Mouse (Mus musculus): ENCODE measurements around the gene Yif1b. TPM values are rescaled to one million over a fixed set of nuclear protein-coding genes. Genes with fewer than 3 reads are reported as not detected.
A peak's percentile ranks its signal among the peaks of the same experiment; 100 is the strongest.
"Not testable (repeated sequence)": the region's sequence is repeated elsewhere in the genome, so short reads cannot be mapped to it uniquely, and the experiment has no call there.

Gene Yif1b
- 174 and 194 TPM in 2 replicates for total RNA-seq (2014; rRNA removed; ENCODE audit: low replicate concordance)
- polyA plus RNA-seq (2015; fragmentation: Nextera tagmentation; extraction: Ambion mirVana), result 121 and 125 TPM in 2 replicates

DNA sequence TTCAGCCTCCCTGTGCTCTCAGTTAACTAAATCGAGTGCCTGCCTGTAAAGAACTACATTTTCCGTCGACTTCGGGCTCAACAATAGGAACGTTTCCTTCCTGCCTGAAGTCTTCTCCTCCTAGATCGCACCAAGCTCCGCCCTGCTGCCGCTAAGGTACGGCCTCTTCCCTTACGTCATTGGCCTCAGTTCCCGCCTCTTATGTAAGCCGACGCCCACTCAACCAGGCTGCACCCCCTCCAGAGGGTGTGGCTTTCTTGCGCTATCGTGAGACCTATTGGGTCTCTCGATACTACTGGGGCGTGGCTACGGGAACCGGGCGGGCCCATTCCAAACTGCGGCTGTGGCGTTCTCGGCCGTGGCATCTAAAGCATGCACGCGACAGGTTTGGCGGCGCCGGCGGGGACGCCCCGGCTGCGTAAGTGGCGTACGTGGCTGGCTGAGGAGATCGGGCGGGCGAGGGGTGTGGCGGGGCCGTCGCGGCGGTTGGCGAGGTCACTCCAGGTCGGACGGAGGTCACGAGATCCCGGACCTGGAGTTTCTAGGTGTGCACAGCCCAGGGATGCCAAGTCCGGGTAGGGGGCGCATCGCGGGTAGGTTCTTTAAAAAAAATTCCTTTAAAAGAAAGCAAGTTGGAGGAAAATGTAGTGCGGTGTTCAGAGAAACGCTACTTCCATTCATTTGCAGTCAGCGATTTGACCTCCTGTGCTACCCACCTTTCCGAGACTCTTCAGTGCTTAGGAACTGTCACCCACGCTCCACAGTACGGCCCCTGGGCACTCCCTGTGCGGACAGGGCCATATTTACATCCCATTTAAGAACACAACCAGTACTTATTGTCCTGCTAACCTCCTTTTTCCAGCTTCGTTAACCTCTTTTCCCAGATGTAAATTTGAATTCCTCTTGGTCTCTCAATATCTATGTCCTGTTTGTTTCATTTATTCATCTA, at the start of gene Yif1b:
Gene Yif1b, plus strand, starts transcription at position 311 of the 949 bp plus-strand sequence.
- H3K9ac ChIP-seq (replicated peaks; ENCODE audit: low read depth, low read length), result peak within 1 kb of the TSS; percentile 50
- peak within 1 kb of the TSS; percentile 54 for H3K4me3 ChIP-seq (ENCODE audit: low read depth, low read length)
- H3K4me2 ChIP-seq (ENCODE audit: low read depth, low read length), result peak within 1 kb of the TSS; percentile 72
- H3K9me3 ChIP-seq (replicated peaks; ENCODE audit: control insufficient read depth, low read length), result no peaks in the 10 kb centered on the region
- no peaks in the 10 kb centered on the region for H3K36me3 ChIP-seq (replicated peaks; ENCODE audit: control insufficient read depth, insufficient read depth, low read length)
- peak within 1 kb of the TSS; percentile 91 for H3K27ac ChIP-seq (ENCODE audit: low read depth)
- peaks cover 11% of the 10 kb centered on the region for H3K4me1 ChIP-seq (ENCODE audit: control insufficient read depth, insufficient read depth)
- TF ChIP-seq CTCF (IDR thresholded peaks at IDR 0.05; ENCODE audit: low read depth) (0 out of 2 replicates have a peak, but pooled peaks have one; percentile 18), EP300 (IDR thresholded peaks at IDR 0.05; ENCODE audit: low read depth) (peak; percentile 98)
- no peaks in the 10 kb centered on the region for H3K27me3 ChIP-seq (ENCODE audit: control insufficient read depth, insufficient read depth, low read length)
- under 1% methylated on average over 60 of the region's 60 CpGs for WGBS
- ATAC-seq (ENCODE audit: insufficient read depth, low read depth), result peak; percentile 95
- DNase-seq (ENCODE audit: low spot score), result peak; percentile 99

DNA sequence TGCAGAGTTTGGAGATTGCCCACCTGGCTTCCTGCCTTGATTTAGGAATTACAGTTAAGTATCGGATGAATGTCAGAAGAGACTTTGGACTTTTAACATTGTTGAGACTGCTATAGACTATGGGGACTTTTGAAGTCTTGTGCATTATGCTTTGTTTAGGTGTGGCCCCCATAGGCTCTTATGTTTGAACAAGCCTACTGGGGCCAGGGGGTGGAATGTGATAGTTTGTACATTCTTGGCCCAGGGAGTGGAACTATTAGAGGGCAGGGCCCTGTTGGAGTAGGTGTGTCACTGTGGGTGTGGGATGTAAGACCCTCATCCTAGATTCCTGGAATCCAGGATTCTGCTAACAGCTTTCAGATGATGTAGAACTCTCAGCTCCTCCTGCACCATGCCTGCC, 43.9 kb upstream of the Yif1b start:
- H3K4me2 ChIP-seq (ENCODE audit: low read depth, low read length); DNase-seq (ENCODE audit: low spot score); ATAC-seq (ENCODE audit: insufficient read depth, low read depth); H3K27ac ChIP-seq (ENCODE audit: low read depth); H3K36me3 ChIP-seq (replicated peaks; ENCODE audit: control insufficient read depth, insufficient read depth, low read length); H3K4me1 ChIP-seq (ENCODE audit: control insufficient read depth, insufficient read depth); H3K4me3 ChIP-seq (ENCODE audit: low read depth, low read length); H3K9ac ChIP-seq (replicated peaks; ENCODE audit: low read depth, low read length); H3K27me3 ChIP-seq (ENCODE audit: control insufficient read depth, insufficient read depth, low read length); H3K9me3 ChIP-seq (replicated peaks; ENCODE audit: control insufficient read depth, low read length): not testable (repeated sequence)
- 67% methylated on average over 1 of the region's 1 CpGs for WGBS

DNA sequence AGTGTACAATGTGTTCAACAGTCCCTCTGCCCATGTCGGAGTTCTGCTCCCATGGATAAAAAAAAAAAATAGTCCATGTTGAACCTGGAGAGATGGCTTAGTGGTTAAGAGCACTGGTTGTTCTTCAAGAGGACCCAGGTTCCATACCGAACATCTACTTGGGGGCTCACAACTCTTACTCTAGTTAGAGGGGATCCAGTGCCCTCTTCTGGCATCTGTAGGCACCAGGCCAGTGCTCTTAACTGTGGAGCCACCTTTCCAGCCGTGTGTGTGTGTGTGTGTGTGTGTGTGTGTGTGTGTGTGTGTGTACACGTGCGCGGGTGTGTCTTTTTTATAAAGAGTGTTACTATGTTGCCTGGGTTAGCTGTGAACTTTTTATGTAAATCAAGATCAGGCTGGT, 35.6 kb upstream of the Yif1b start:
- TF ChIP-seq EP300 (IDR thresholded peaks at IDR 0.05; ENCODE audit: low read depth) (no peak), CTCF (IDR thresholded peaks at IDR 0.05; ENCODE audit: low read depth) (no peak)

DNA sequence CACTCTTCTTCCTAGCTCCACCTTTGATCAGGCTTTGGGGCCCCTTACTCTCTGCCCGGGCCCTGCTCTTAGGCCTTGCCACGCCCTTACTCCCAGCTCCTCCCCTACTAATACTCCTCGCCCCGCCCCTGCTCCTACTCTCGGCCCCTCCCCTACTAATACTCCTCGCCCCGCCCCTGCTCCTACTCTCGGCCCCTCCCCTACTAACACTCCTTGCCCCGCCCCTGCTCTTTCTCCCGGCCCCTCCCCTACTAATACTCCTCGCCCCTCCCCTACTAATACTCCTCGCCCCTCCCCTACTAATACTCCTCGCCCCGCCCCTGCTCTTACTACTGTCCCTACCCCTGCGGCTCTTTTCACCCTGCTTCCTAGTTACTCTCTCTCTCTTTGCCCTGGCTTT, 27.1 kb upstream of the Yif1b start:
- H3K9me3 ChIP-seq (replicated peaks; ENCODE audit: control insufficient read depth, low read length), result 0 out of 2 replicates have a peak, but pooled peaks cover 11% of the 10 kb centered on the region
- peak overlapping the region; percentile 50 for H3K4me2 ChIP-seq (ENCODE audit: low read depth, low read length)
- not testable (repeated sequence) for H3K36me3 ChIP-seq (replicated peaks; ENCODE audit: control insufficient read depth, insufficient read depth, low read length); DNase-seq (ENCODE audit: low spot score); H3K9ac ChIP-seq (replicated peaks; ENCODE audit: low read depth, low read length); H3K4me1 ChIP-seq (ENCODE audit: control insufficient read depth, insufficient read depth)
- peak; percentile 63; the same call in 1 of the 2 replicates for ATAC-seq (ENCODE audit: insufficient read depth, low read depth)
- peaks cover 16% of the 10 kb centered on the region for H3K27me3 ChIP-seq (ENCODE audit: control insufficient read depth, insufficient read depth, low read length)
- H3K27ac ChIP-seq (ENCODE audit: low read depth), result peak overlapping the region; percentile 76
- 20% methylated on average over 12 of the region's 15 CpGs for WGBS
- H3K4me3 ChIP-seq (ENCODE audit: low read depth, low read length), result peak overlapping the region; percentile 47

More for the DNA sequence above, 35.6 kb upstream of the Yif1b start:
- Histone ChIP-seq H3K36me3 (replicated peaks; ENCODE audit: control insufficient read depth, insufficient read depth, low read length) (no peaks in the 10 kb centered on the region), H3K9me3 (replicated peaks; ENCODE audit: control insufficient read depth, low read length) (no peaks in the 10 kb centered on the region), H3K4me1 (ENCODE audit: control insufficient read depth, insufficient read depth) (no peaks in the 10 kb centered on the region), H3K4me3 (ENCODE audit: low read depth, low read length) (no peak overlapping the region), H3K27ac (ENCODE audit: low read depth) (no peak overlapping the region), H3K27me3 (ENCODE audit: control insufficient read depth, insufficient read depth, low read length) (no peaks in the 10 kb centered on the region), H3K4me2 (ENCODE audit: low read depth, low read length) (no peak overlapping the region), H3K9ac (replicated peaks; ENCODE audit: low read depth, low read length) (no peak overlapping the region)
- DNase-seq (ENCODE audit: low spot score) (no peak), ATAC-seq (ENCODE audit: insufficient read depth, low read depth) (no peak)
- 73% methylated on average over 5 of the region's 6 CpGs for WGBS

DNA sequence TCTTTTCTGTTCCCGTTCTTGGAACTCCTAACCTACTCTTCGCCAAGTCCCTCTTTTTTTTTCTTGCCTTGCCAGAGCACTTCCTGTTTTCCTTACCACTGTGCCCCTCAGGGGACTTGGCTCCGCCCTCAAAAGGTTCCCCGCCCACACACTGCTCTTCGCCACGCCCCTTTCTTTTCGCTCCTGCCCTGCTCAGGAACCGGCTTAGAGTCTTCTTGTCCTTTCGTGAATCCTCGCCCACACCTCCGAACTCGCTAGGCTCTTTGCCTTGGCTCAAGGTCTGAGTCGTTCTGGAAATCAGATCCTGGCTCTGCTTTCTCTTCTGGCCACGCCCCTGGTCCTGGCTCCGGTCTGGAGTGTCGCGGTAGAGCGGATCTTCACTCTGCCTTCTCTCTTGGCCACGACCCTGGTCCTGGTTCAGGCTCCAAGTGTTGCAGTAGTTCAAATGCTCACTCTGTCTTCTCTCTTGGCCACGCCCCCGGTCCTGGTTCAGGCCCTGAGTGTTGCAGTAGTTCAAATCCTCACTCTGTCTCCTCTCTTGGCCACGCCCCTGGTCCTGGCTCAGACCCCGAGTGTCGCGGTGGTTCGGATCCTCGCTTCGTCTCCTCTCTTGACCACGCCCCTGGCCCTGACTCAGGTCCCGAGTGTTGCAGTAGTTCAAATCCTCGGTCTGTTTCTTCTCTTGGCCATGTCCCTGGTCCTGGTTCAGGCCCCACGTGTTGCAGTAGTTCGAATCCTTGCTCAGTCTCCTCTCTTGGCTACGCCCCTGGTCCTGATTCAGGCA, 26.5 kb upstream of the Yif1b start:
- Histone ChIP-seq H3K27me3 (ENCODE audit: control insufficient read depth, insufficient read depth, low read length) (peaks cover 16% of the 10 kb centered on the region), H3K4me1 (ENCODE audit: control insufficient read depth, insufficient read depth) (peaks cover 6% of the 10 kb centered on the region), H3K9me3 (replicated peaks; ENCODE audit: control insufficient read depth, low read length) (0 out of 2 replicates have a peak, but pooled peaks cover 15% of the 10 kb centered on the region), H3K4me3 (ENCODE audit: low read depth, low read length) (peak overlapping the region; percentile 47), H3K36me3 (replicated peaks; ENCODE audit: control insufficient read depth, insufficient read depth, low read length) (no peaks in the 10 kb centered on the region), H3K4me2 (ENCODE audit: low read depth, low read length) (peak overlapping the region; percentile 50), H3K9ac (replicated peaks; ENCODE audit: low read depth, low read length) (peak overlapping the region; percentile 15), H3K27ac (ENCODE audit: low read depth) (peak overlapping the region; percentile 76)
- ATAC-seq (ENCODE audit: insufficient read depth, low read depth) (peak; percentile 83), DNase-seq (ENCODE audit: low spot score) (peak; percentile 66)
- 5% methylated on average over 34 of the region's 34 CpGs for WGBS
- TF ChIP-seq CTCF (IDR thresholded peaks at IDR 0.05; ENCODE audit: low read depth), result no peak
- TF ChIP-seq EP300 (IDR thresholded peaks at IDR 0.05; ENCODE audit: low read depth), result no peak

All from heart, postnatal 0 days (tissue).